Mouse (Mus musculus) erythroid progenitor cell, adult 5-6 weeks (primary cell): ENCODE data around the gene Gm11627. TPM values are rescaled to one million over a fixed set of nuclear protein-coding genes. Genes with fewer than 3 reads are reported as not detected.

Experiments used
- total RNA-seq, 2 experiments: library from RNA; stranded (forward) in 1 of 2; stranded (reverse) in 1 of 2; fragments of 150-400 nt in 1 of 2; fragments of 186-747, 209-891 nt in 1 of 2; gene quantifications; 2 replicates each; pipeline versions ENCODE4 v1.2.3 to v1.2.4; 2015 to 2017; ENCODE audit warnings: low replicate concordance in 2 of 2

Gene Gm11627
- total RNA-seq, 2 experiments from 2014 or later = not detected

Other genes starting within 250 kb of the Gm11627 start
- 5,198 and 5,361 TPM in 2 replicates for gene Slc4a1, start 213.3 kb downstream of the Gm11627 start, total RNA-seq (2015; ENCODE audit: low replicate concordance)
- 5,184 and 5,388 TPM in 2 replicates for gene Slc4a1, start 213.3 kb downstream of the Gm11627 start, total RNA-seq (2017; ENCODE audit: low replicate concordance)
- gene Rundc3a, start 186.1 kb downstream of the Gm11627 start, total RNA-seq (2015; ENCODE audit: low replicate concordance) = not detected in 2 replicates
- gene Rundc3a, start 186.1 kb downstream of the Gm11627 start, total RNA-seq (2017; ENCODE audit: low replicate concordance) = not detected in 2 replicates
- gene Slc25a39, start 171.5 kb downstream of the Gm11627 start, total RNA-seq (2015; ENCODE audit: low replicate concordance) = 211 and 271 TPM in 2 replicates
- gene Slc25a39, start 171.5 kb downstream of the Gm11627 start, total RNA-seq (2017; ENCODE audit: low replicate concordance) = 78.9 and 80.8 TPM in 2 replicates
- 90.1 and 125 TPM in 2 replicates for gene Grn, start 149.1 kb downstream of the Gm11627 start, total RNA-seq (2015; ENCODE audit: low replicate concordance)
- 38.5 and 49.9 TPM in 2 replicates for gene Grn, start 149.1 kb downstream of the Gm11627 start, total RNA-seq (2017; ENCODE audit: low replicate concordance)
- not detected in 2 replicates for gene Fam171a2, start 131.8 kb downstream of the Gm11627 start, total RNA-seq (2015; ENCODE audit: low replicate concordance)
- not detected in 2 replicates for gene Fam171a2, start 131.8 kb downstream of the Gm11627 start, total RNA-seq (2017; ENCODE audit: low replicate concordance)
- 4.2 and 15.9 TPM in 2 replicates for gene Itga2b, start 109.3 kb downstream of the Gm11627 start, total RNA-seq (2015; ENCODE audit: low replicate concordance)
- 20.4 and 34.3 TPM in 2 replicates for gene Itga2b, start 109.3 kb downstream of the Gm11627 start, total RNA-seq (2017; ENCODE audit: low replicate concordance)
- 50.5 and 65.4 TPM in 2 replicates for gene Gpatch8, start 23.1 kb downstream of the Gm11627 start, total RNA-seq (2015; ENCODE audit: low replicate concordance)
- 57.3 and 90.6 TPM in 2 replicates for gene Gpatch8, start 23.1 kb downstream of the Gm11627 start, total RNA-seq (2017; ENCODE audit: low replicate concordance)
- gene Fzd2, start 24.9 kb upstream of the Gm11627 start, total RNA-seq (2015; ENCODE audit: low replicate concordance) = not detected in 2 replicates
- gene Fzd2, start 24.9 kb upstream of the Gm11627 start, total RNA-seq (2017; ENCODE audit: low replicate concordance) = not detected in 2 replicates
- not detected in 2 replicates for gene Meioc, start 84.3 kb upstream of the Gm11627 start, total RNA-seq (2015; ENCODE audit: low replicate concordance)
- not detected in 2 replicates for gene Meioc, start 84.3 kb upstream of the Gm11627 start, total RNA-seq (2017; ENCODE audit: low replicate concordance)
- gene Ccdc43, start 118.3 kb upstream of the Gm11627 start, total RNA-seq (2015; ENCODE audit: low replicate concordance) = 6.7 and 7.6 TPM in 2 replicates
- gene Ccdc43, start 118.3 kb upstream of the Gm11627 start, total RNA-seq (2017; ENCODE audit: low replicate concordance) = 4.0 and 8.1 TPM in 2 replicates
- gene Adam11, start 182.0 kb upstream of the Gm11627 start, total RNA-seq (2015; ENCODE audit: low replicate concordance) = not detected in 2 replicates
- gene Adam11, start 182.0 kb upstream of the Gm11627 start, total RNA-seq (2017; ENCODE audit: low replicate concordance) = not detected in 2 replicates
- not detected in 2 replicates for gene Gjc1, start 240.2 kb upstream of the Gm11627 start, total RNA-seq (2015; ENCODE audit: low replicate concordance)
- gene Gjc1, start 240.2 kb upstream of the Gm11627 start, total RNA-seq (2017; ENCODE audit: low replicate concordance) = not detected in 2 replicates